Mouse (Mus musculus): ENCODE measurements around the gene Vac14.

The Vac14 gene

DNA sequence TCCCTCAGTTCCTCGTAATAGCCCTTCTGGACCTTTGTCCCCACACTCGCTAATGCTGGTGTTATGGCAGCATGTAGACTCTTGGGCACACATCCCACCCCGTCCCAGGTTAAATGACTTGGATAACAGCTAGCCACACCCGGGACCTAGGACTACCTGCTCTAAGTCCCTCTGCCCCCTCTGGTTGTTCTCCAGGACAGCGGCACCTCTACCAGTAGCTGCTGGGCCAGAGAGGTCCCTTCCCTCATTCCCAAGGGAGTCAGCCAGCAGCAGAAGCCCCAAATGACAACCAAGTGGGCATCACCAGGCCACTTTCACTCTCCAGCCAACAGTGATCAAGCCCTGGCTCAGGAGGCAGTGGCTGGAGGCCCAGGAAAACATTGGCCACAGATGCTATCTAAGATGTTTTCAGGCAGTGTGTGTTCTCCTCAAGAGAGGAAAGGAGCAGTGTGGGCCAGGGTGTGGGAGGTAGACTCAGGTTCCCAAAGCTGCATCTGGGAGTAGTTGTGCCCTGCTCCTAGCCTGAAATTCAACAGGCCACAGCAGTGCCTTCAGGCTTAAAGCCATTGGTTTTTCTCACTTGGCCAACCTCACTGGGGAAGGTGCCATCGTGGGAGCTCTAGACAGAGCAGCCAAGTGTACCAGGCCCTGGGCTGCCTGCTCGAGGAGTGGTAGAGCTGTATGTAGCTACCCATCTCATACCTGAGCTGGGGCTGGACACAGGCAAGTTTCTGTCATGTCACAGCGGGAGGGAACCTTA is 100.0 kb downstream of the Vac14 start:
- no peak for DNase-seq (ENCODE audit: low spot score)

DNA sequence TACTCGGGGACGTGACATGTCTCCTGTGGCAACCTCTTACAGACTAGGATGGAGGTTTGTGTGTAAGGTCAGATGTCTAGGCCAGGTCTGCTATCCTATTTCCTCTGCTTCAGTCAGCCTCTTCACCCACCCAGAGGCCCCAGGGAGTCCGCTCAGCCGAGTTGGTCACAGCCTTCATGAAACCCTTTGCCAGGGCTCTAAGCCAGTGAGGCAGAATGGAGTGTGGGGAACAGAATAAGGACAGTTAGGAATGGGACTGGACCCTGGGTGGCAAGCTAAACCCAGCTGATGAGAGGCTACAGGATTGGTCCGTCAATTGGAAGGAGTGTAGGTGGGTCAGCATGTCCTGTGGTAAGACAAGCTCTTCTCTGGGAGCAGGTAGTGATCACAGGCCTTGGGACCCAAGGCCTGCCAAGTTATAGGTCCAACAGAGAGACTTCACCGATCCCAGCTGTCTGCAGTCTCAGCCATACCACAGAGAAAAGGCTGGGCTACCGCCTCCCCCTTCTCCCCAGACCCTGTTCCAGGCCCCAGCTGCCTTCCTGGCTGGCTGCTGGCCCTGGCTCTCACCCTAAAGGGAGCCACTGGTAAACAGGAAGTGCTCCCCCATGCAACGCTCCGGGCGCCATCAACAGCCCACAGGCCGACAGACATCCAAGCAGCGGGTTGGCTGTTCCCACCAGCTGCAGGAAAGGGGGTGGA is 100.7 kb downstream of the Vac14 start:
- DNase-seq (ENCODE audit: low spot score) = no peak

DNA sequence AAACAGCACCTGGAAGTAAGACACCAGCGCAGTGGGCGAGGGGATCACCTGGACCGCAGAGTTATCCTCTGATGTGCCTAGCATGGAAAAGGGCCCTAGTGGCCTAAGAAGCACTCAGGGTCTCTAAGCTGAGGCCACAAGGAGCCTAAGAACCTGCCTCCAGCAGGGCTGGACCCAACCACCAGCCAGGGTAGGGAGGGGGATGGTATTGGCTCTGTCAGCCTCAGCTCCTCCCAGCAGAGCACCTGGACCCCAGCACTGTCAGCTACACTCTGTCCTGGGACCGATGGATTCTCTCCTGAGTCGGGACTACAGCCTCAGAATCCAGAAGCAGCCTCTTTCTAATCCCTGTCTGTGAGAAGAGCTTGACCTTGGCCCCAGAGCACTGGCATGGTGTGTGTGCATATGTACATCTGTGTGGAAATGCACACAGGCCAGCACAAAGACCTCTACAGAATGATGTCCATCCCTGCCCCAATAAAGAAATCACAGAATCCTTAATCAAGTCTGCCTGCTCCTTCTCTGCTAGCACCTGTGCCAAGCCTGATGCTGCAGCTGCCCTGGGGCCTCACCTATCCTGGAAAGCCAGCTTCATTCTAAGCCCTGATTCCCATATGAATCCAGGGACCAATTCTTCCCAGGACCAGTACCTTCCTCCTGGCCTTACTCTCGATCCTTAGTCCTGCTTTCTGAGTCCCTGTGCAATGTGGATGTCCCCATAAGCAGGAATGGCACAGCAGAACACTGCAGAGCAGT is 101.7 kb downstream of the Vac14 start:
- DNase-seq (ENCODE audit: low spot score) = no peak

DNA sequence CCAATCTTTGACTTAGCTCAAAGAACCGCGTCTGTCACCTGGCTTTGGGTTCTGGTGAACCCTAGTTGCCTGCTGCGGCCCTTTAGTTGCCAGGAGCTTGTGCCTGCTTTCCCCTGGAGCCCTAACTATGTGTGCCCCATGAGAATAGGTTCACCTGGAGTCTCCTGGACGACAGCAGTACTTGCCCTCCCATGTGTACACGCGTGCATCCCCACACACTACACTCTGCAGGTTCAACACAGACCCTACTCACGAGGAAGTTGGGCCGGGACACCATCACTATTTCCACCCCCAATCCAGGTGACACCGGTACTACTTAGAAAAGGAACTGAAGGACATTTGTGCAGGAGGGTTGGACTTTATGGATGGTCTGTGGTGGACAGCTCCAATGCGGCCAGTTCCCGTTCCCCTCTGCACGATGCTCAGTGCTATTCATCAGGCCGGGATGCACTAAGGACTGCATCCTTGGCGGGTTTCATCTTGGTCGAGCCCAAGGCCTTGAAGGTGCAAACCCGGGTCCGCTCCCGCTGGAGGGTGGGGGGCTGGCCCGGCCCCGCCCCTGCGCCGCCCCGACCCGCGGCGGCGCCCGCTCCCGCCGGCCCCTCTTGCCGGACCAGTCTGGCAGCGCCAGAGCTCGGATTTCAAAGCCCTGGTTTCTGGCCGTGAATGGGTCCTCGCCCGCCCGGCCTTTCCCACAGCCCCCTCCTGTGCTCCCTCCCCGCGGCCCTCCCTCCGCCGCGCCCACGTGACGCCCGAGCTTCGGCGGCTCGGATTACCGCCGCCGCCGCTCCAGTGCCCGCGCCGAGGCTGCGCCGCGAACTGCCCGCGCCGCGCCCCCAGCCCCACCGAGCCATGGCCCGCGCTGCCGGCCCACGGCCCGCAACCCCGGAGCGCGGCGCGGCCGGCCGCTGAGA is 102.6 kb downstream of the Vac14 start, which contains the start of gene Mtss1l:
TSS of gene Mtss1l (plus strand) at position 792 of the 914 bp plus-strand sequence.
- DNase-seq (ENCODE audit: low spot score) = no peak

DNA sequence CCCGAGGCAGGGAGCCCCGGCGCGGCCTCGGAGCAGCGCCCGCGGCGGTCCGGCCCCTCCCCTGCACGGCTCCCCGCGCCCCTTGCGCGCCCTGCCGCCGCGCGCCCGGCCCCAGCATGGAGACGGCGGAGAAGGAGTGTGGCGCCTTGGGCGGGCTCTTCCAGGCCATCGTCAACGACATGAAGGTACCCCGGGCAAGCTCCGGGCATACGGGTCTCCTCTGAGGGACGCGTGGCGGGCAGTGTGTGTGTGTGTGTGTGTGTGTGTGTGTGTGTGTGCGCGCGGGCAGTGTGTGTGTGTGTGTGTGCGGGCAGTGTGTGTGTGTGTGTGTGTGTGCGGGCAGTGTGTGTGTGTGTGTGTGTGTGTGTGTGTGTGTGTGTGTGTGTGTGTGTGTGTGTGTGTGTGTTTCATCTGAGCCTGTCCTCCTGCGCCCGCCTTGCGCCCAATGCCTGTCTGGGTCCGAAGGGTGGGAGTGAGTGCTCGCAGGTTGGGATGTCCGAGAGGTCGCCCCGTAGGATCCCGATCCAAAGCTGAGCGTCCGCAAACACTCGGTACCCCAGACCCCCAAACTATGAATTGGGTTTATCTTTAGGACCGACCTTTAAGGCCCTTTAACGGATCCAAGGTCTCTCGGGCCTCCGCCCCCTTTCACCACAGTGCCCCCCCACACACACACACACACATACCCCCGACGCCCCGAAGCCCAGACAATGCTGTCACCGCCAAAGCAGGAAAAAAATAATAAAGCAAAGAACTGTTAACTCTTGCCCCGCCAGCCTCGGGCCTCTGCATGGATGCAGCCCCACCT is 103.4 kb downstream of the Vac14 start:
- DNase-seq (ENCODE audit: low spot score) = no peak

DNA sequence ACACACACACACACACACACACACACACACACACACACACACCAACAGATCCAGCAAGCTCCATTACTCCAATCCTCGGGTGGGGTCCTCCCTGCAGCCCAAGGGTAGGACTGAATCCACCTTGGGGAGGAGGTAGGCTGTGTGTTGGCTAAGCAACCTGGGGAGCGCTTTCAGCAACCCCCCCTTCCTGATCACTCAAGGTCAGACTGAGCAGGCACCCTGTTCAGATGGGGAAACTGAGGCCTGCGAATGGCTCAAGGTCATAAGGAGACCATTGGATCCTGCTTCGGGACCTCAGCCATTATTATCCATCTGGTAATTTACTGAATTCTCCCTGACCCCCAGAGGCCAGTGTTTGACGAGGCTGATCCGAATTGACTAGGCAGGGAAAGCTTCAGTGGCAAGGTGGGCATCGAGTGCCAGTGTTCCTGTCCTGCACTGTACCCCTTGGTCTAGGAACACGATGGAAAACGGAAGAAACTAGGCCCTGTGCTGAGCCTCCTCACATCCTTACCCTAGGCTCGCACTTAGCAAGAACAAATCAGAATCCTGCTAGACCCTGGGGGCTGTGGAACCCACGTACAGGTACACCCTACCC is 104.1 kb downstream of the Vac14 start:
- DNase-seq (ENCODE audit: low spot score) = no peak

DNA sequence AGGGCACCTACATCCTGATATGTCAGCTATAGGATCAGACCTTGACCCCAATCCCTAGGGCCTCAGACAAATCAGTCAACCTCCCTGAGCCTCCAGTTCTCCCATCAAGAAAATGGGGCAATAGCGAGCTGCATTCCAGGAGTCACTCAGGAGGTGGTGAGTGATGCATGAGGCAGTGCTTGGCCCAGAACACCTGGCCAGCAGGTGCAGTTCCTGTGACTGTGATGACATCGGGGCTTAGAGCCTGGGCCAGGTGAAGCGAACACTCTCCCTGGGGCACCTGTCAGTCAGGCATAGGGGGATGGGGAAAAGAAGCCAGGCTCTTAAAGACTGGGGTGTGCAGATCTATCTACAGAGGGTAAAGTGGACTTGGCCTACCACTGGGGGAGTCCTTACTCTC is 106.1 kb downstream of the Vac14 start:
- no peak for DNase-seq (ENCODE audit: low spot score)

DNA sequence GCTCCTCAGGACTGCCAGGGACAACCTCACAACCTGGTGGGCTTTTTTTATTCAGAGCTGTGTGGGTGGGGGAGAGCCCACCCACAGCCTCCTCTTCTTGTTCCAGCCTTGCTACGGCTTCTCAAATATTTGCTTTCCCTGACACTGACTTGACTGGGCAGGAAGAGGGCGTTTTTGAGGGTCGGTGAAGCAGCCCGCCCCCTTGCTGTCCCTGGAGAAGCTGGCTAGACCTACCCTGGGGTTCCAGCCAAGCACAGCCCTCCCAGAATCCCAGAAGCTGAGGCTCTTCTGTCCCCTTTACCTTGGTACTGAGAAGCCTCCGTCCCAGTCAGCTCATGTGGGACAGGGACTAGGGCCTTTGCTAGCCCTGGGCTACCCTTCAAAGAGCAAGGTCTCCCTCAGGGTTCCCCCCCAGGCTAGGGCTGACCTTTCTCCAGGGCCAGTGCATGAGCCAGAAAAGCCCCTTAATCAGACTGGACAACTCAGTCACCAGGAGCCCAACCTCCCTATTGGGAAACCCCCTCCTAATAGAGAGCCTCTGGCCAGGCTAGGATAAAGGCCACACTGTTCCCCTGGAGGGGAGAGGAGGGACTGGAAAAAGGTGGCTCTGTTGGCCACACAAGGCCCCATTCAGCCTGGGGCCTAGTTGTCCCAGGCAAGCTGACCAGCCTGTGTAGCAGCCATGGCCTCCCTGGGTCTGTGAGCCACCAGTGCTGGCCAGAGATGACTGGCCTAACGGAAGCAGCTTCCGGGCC is 106.9 kb downstream of the Vac14 start:
- no peak for DNase-seq (ENCODE audit: low spot score)

DNA sequence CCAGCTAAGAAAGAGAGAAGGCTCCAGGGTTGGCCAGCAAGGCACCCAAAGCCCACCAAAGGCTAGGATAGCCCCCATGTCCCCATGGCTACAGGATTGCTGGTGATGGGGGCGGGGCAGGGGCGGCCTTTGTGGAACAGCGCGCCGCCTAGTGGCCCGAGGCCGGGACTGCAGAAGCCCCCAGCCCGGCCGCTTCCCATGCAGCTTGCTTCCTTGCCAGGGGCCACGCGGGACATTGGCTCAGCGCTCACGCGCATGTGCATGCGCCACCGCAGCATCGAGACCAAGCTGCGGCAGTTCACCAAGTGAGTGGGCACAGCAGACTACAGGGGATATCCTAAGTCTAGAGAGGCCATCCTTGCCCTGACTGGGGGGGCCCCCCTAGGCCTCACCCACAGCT is 108.5 kb downstream of the Vac14 start:
- peak; percentile 27 for DNase-seq (ENCODE audit: low spot score)

DNA sequence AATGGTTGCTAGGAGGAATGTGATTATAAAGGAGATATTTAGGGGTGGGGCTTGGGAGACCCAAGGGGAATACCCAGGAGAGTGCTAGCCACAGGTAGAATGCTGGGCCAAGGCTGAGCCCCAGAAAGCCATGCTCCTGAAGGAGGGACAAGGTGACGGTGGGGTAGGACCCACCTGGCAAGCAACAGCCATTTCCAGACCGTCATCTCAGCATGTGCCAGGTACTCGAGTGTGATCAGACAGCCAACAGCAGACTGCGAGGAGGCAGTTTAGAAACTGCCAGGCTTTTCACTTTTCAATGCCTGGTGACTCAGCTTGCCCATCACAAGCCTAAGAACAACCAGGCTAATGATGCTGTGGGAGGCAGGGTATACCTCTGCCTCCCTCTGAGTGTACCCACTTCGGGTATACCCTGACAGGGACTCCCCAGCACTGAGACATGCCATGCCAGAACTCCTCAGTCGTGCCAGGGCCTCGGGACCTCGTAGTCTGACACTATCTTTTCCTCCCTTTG is 113.0 kb downstream of the Vac14 start:
- no peak for DNase-seq (ENCODE audit: low spot score)

DNA sequence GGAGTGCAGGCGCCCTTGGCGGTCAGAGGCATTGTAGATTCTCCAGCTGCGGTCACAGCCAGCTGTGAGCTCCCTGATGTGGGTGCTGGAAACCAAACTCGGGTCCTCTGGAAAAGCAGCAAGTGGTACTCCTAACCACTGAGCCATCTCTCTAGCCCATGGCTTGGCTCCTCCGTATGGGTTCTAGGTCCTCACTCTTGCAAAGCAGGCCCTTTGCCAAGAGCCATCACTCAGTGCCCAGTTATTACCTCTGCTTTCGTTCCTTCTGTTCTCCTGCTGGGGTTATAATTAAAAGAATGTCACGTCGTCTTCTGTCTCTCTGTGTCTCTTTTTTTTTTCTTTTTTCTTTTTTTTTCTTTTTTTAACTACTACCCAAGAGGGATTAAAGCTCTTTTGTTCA is 114.7 kb downstream of the Vac14 start:
- DNase-seq (ENCODE audit: low spot score) = no peak

DNA sequence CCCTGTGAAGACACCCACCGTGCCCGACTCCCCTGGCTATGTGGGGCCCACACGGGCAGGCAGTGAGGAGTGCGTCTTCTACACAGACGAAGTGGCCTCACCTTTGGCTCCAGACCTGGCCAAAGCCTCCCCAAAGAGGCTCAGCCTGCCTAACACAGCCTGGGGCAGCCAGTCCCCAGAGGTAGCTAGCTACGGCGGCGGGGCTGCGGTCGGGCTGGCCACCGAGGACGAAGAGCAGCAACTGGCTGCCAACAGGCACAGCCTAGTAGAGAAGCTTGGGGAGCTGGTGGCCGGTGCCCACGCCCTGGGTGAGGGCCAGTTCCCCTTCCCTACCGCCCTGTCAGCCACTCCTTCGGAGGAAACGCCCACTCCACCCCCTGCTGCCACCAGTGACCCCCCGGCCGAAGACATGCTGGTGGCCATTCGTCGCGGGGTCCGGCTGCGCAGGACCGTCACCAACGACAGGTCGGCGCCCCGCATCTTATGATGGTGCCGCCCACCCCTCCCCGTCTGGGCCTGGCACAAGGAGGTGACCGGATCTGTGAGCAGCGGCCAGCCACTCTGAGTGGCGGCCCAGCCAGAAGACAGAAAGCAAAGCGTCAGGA is 120.3 kb downstream of the Vac14 start:
- DNase-seq (ENCODE audit: low spot score) = no peak

DNA sequence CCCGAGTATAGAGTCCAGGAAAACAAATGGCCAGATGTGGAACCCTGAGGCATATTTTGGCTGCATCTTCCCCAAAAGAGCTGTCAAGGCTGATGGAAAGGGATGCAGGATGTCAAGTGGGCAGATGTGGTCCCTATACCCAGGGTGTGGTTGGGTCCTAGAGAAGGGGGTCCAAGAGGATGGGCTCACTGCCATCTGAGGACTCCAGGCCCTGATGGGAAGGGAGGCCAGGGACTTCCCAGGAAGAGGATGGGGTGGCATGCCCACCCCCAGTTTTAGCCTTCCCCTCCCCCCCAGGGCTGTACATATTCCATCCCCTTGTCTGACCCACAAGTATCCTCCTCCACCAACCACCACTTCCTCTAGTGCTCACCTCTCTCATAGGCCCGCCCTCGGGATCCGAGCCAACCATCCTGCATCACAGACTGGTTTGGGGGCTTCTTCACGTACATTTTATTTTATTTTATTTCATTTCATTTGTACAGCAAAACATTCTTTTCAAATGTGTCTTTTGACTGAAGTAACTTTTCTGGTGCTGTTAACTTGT is 122.3 kb downstream of the Vac14 start:
- no peak for DNase-seq (ENCODE audit: low spot score)

DNA sequence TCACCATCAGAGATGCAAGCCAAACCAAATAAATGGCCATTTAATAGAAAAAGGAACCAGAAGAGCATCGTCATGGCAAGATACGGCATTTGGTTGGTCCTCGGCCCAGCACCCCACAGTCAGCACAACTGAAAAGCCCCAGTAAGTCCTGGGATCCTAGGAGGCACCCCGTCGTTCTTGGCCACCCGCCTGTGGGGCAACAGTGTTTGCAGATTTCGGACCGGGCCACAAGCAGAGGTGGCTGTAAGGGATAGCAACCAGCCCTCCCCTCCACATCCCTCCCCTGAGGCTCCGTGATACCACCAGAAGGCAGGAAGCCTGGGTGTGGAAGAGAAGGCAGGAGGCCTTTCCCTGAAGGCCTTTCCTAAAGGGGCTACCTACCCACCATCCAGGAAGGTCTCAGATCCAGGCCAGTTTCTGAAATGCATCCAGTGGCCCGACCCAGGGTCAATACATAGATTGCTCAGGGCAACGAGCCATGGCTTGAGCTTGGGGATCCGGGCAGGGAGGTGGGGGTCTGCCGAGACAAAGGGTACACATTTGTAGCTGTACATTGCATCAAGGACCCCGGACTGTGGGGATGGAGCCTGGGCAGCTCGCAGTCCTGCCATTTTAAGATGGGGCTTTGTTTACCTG is 123.5 kb downstream of the Vac14 start:
- no peak for DNase-seq (ENCODE audit: low spot score)

DNA sequence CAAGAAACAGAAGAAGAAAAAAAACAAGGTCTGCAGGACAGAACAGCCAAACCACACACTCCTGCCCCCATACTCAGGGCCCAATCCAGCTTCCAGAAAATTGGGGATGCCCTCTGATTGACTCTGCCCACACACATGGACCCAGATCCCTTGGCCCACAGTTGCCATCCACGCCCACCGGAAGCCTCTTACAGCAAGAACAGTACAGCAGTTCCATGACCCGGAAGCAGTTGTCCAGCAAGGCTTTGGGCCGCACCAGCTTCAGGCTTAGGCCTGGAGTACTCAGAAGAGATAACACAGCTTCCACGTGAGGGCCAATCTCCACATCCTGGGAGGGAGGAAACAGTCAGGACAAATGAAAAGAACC is 124.0 kb downstream of the Vac14 start:
- no peak for DNase-seq (ENCODE audit: low spot score)

DNA sequence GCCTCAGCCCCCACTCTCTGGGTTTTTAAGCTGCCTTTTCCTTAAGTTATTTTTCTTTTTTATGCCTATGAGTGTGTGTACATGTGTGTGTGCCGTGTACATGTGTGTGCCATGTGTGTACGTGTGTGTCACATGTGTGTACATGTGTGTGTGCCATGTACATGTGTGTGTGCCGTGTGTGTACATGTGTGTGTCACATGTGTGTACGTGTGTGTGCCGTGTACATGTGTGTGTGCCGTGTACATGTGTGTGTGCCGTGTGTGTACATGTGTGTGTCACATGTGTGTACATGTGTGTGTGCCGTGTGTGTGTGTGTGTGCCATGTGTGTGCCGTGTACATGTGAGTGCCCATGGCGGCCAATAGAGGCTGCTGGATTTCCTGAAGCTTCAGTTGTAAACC is 126.8 kb downstream of the Vac14 start:
- DNase-seq (ENCODE audit: low spot score) = no peak

DNA sequence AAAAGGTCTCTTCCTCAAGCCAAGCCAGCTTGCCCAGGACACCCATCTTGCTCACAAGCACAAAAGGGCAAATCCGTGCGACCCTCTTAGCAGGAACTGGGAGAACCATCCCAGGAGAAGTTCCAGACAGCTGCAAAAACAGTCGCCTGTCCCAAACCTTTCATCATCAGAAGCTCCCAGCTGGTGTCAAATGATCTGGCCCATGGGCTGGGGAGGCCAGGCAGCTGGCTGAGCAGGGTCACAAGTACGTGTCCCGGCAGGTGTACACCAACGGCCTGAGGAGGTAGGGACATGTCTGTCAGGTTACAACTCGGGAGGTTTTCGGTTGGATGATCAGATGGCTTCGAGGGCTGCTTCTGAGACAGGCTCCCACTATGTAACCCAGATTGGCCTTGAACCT is 128.3 kb downstream of the Vac14 start:
- DNase-seq (ENCODE audit: low spot score) = no peak

DNA sequence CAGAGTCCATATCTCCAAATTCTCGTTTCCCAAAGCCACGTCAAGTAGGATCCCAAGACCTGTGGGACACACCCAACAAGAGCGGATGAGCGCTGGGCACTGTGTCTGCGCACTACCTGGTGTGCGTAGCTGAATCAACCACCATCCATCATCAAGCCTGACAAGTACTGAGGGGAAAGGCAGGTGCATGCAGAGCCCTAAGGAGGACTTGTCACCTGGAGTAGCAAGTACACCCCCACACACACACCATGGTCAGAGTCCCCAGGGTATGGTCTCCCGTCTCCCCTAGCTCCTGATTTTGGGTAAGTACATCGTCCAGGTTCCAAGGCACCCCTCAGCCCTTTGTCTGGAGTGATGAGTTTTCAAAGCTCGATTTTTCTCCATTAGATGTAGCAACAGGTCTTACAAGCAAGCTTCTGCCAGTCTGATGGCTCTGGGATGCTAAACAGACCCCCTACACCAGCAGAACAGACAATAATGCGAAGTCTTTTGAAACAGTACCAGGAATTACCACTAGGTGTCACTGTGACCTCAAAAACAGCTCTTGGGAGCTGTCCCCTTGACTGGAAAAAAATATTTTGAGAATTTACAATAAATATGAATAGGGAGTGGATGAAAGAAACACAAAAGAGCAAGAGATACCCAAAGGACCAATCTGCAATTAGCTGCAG is 131.2 kb downstream of the Vac14 start:
- DNase-seq (ENCODE audit: low spot score) = peak; percentile 31

All from T-cell, adult 2 months (primary cell).